Comparison of ENCODE assay signal across 22 mouse cellular contexts in genomic region chr15:79067631-79068030, GRCm38 (mm10). TPM values are rescaled to one million over a fixed set of nuclear protein-coding genes. Genes with fewer than 3 reads are reported as not detected.
DNase-seq lines count a peak whose midpoint lies in the region; ATAC-seq and TF ChIP-seq lines count a peak whose summit lies in the region.
"Had no signal": no experiment of that assay in that cellular context is flagged by ENCODE, and none has a peak within 500 bp of the region (broad histone marks: within the 10 kb centered on the region; RNA-seq: fewer than 3 reads in every experiment).

No protein-coding gene starts in this region.

- TF ChIP-seq CTCF in gastrocnemius, adult 2 months (IDR thresholded peaks at IDR 0.05) = no peak

- H3K4me2 ChIP-seq in liver, embryonic 12.5 days = peak overlapping the region; percentile 52
- H3K4me2 ChIP-seq in stomach, embryonic 15.5 days = no peak overlapping the region
- H3K4me2 ChIP-seq: kidney, embryonic 15.5 days; neural tube, embryonic 15.5 days had no signal

- no peaks in the 10 kb centered on the region for H3K27me3 ChIP-seq in liver, embryonic 12.5 days (replicated peaks)
- H3K27me3 ChIP-seq in stomach, embryonic 15.5 days (replicated peaks) = no peaks in the 10 kb centered on the region
- H3K27me3 ChIP-seq: kidney, embryonic 15.5 days had no signal

- H3K36me3 ChIP-seq in liver, embryonic 12.5 days = no peaks in the 10 kb centered on the region
- no peaks in the 10 kb centered on the region for H3K36me3 ChIP-seq in stomach, embryonic 15.5 days
- H3K36me3 ChIP-seq: kidney, embryonic 15.5 days; neural tube, embryonic 15.5 days had no signal

- 0 out of 2 replicates have a peak overlapping the region, but pooled peaks have one; percentile 35 for H3K9ac ChIP-seq in liver, embryonic 12.5 days
- no peak overlapping the region for H3K9ac ChIP-seq in stomach, embryonic 15.5 days
- H3K9ac ChIP-seq: forebrain, postnatal 0 days; kidney, embryonic 15.5 days; neural tube, embryonic 15.5 days had no signal

- WGBS in liver, embryonic 12.5 days (ENCODE audit: insufficient replicate concordance) = 23% methylated on average over 3 of the region's 3 CpGs
- 45% methylated on average over 3 of the region's 3 CpGs for WGBS in stomach, embryonic 15.5 days

- H3K27ac ChIP-seq in gastrocnemius, adult 2 months = peak overlapping the region; percentile 12; the same call in 1 of the 2 replicates
- peak overlapping the region; percentile 92 for H3K27ac ChIP-seq in liver, embryonic 12.5 days
- peak overlapping the region; percentile 58; the same call in 1 of the 2 replicates for H3K27ac ChIP-seq in stomach, embryonic 15.5 days
- H3K27ac ChIP-seq: kidney, embryonic 15.5 days; layer of hippocampus, adult 2 months; neural tube, embryonic 15.5 days had no signal

- H3K4me3 ChIP-seq in gastrocnemius, adult 2 months = no peak overlapping the region
- H3K4me3 ChIP-seq in liver, embryonic 12.5 days = no peak overlapping the region
- H3K4me3 ChIP-seq in stomach, embryonic 15.5 days (replicated peaks) = no peak overlapping the region
- H3K4me3 ChIP-seq: kidney, embryonic 15.5 days; layer of hippocampus, adult 2 months; neural tube, embryonic 15.5 days had no signal

- no peaks in the 10 kb centered on the region for H3K9me3 ChIP-seq in liver, embryonic 12.5 days (replicated peaks)
- no peaks in the 10 kb centered on the region for H3K9me3 ChIP-seq in stomach, embryonic 15.5 days
- H3K9me3 ChIP-seq: kidney, embryonic 15.5 days; neural tube, embryonic 15.5 days had no signal

- intact Hi-C loops in gastrocnemius, adult 2 months (cut with DNase I) = no loop called here

- peak; percentile 18; the same call in 1 of the 2 replicates for ATAC-seq in erythroblast, adult 5-6 weeks (replicated peaks; ENCODE audit: low FRiP score, poor library complexity, severe bottlenecking)
- peak; percentile 14; the same call in 1 of the 2 replicates for ATAC-seq in liver, embryonic 12.5 days
- no peak for ATAC-seq in stomach, embryonic 15.5 days (ENCODE audit: insufficient read depth, low FRiP score, low read depth)
- ATAC-seq: activated CD4-positive, CD25-positive, alpha-beta regulatory T cell, adult 4 months; forebrain, postnatal 0 days; hindbrain, embryonic 16.5 days had no signal

- no peak for DNase-seq in gastrocnemius, adult 2 months
- DNase-seq in gastrocnemius, postnatal 10 days = no peak
- no peak for DNase-seq in layer of hippocampus, adult 9-10 months (ENCODE audit: low spot score)
- DNase-seq in lung, postnatal 4 days = no peak
- DNase-seq in cerebellum, postnatal 25 days = no peak
- DNase-seq: forebrain, postnatal 0 days; gastrocnemius, postnatal 36 days; lung, adult 2 months; right cerebral cortex, adult 18-20 months; thymus, postnatal 25 days had no signal

- H3K4me1 ChIP-seq in liver, embryonic 12.5 days = peaks cover 63% of the 10 kb centered on the region
- peaks cover 19% of the 10 kb centered on the region for H3K4me1 ChIP-seq in stomach, embryonic 15.5 days

RNA-seq across cellular contexts. Expression of gene Ankrd54, which starts 4.9 kb away (rescaled TPM):
- 1 to 10 TPM; 4.5 to 5.1 TPM for total RNA-seq in gastrocnemius, adult 2 months (2021)
- total RNA-seq in gastrocnemius, postnatal 10 days (2021) = 1 to 10 TPM; 6.1 to 8.6 TPM
- total RNA-seq in erythroblast, adult 5-6 weeks (2015; ENCODE audit: low replicate concordance) = 12.3 and 20.0 TPM in 2 replicates
- total RNA-seq in erythroblast, adult 5-6 weeks (2017; ENCODE audit: low replicate concordance) = 7.5 and 11.4 TPM in 2 replicates
- 58.9 and 61.4 TPM in 2 replicates for polyA plus RNA-seq in liver, embryonic 12.5 days (2016; fragmentation: Nextera tagmentation; extraction: Ambion mirVana)
- 49.7 and 51.8 TPM in 2 replicates for polyA plus RNA-seq in stomach, embryonic 15.5 days (2015; fragmentation: Nextera tagmentation; extraction: Ambion mirVana)

RNA-seq across cellular contexts. Expression of gene Eif3l, which starts 7.3 kb away (rescaled TPM):
- total RNA-seq in gastrocnemius, adult 2 months (2021) = 10 to 100 TPM; 53.6 to 54.0 TPM
- 10 to 100 TPM; 80.0 to 86.2 TPM for total RNA-seq in gastrocnemius, postnatal 10 days (2021)
- total RNA-seq in erythroblast, adult 5-6 weeks (2015; ENCODE audit: low replicate concordance) = 29.4 and 47.6 TPM in 2 replicates
- total RNA-seq in erythroblast, adult 5-6 weeks (2017; ENCODE audit: low replicate concordance) = 51.3 and 56.2 TPM in 2 replicates
- 188 and 201 TPM in 2 replicates for polyA plus RNA-seq in liver, embryonic 12.5 days (2016; fragmentation: Nextera tagmentation; extraction: Ambion mirVana)
- polyA plus RNA-seq in stomach, embryonic 15.5 days (2015; fragmentation: Nextera tagmentation; extraction: Ambion mirVana) = 200 and 222 TPM in 2 replicates

RNA-seq across cellular contexts. Expression of gene Galr3, which starts 25.9 kb away (rescaled TPM):
- not detected for total RNA-seq in gastrocnemius, adult 2 months (2021)
- under 1 TPM; 0.25 to 0.35 TPM for total RNA-seq in gastrocnemius, postnatal 10 days (2021)
- not detected in 2 replicates for total RNA-seq in erythroblast, adult 5-6 weeks (2015; ENCODE audit: low replicate concordance)
- total RNA-seq in erythroblast, adult 5-6 weeks (2017; ENCODE audit: low replicate concordance) = not detected in 2 replicates
- 0.41 and 0.55 TPM in 2 replicates for polyA plus RNA-seq in liver, embryonic 12.5 days (2016; fragmentation: Nextera tagmentation; extraction: Ambion mirVana)
- polyA plus RNA-seq in stomach, embryonic 15.5 days (2015; fragmentation: Nextera tagmentation; extraction: Ambion mirVana) = 0.68 and 0.89 TPM in 2 replicates
- total RNA-seq: gastrocnemius, postnatal 36 days; megakaryocyte, adult 5-6 weeks; monocyte, adult 5-6 weeks had no signal
- polyA plus RNA-seq: activated CD4-positive, CD25-positive, alpha-beta regulatory T cell, adult 4 months; embryonic facial prominence, embryonic 14.5 days; heart, postnatal 0 days had no signal

RNA-seq across cellular contexts. Expression of gene H1f0, which starts 39.4 kb away (rescaled TPM):
- 10 to 100 TPM; 71.8 to 76.8 TPM for total RNA-seq in gastrocnemius, adult 2 months (2021)
- 100 to 1,000 TPM; 193 to 214 TPM for total RNA-seq in gastrocnemius, postnatal 10 days (2021)
- 6.5 and 8.6 TPM in 2 replicates for total RNA-seq in erythroblast, adult 5-6 weeks (2015; ENCODE audit: low replicate concordance)
- 8.2 and 20.5 TPM in 2 replicates for total RNA-seq in erythroblast, adult 5-6 weeks (2017; ENCODE audit: low replicate concordance)
- polyA plus RNA-seq in liver, embryonic 12.5 days (2016; fragmentation: Nextera tagmentation; extraction: Ambion mirVana) = 114 and 122 TPM in 2 replicates
- polyA plus RNA-seq in stomach, embryonic 15.5 days (2015; fragmentation: Nextera tagmentation; extraction: Ambion mirVana) = 546 and 587 TPM in 2 replicates

RNA-seq across cellular contexts. Expression of gene Micall1, which starts 41.1 kb away (rescaled TPM):
- total RNA-seq in gastrocnemius, adult 2 months (2021) = 10 to 100 TPM; 11.2 to 14.5 TPM
- 10 to 100 TPM; 17.4 to 20.4 TPM for total RNA-seq in gastrocnemius, postnatal 10 days (2021)
- 0.77 and 1.9 TPM in 2 replicates for total RNA-seq in erythroblast, adult 5-6 weeks (2015; ENCODE audit: low replicate concordance)
- 0.68 and 0.98 TPM in 2 replicates for total RNA-seq in erythroblast, adult 5-6 weeks (2017; ENCODE audit: low replicate concordance)
- polyA plus RNA-seq in liver, embryonic 12.5 days (2016; fragmentation: Nextera tagmentation; extraction: Ambion mirVana) = 3.0 and 3.2 TPM in 2 replicates
- 11.5 and 11.9 TPM in 2 replicates for polyA plus RNA-seq in stomach, embryonic 15.5 days (2015; fragmentation: Nextera tagmentation; extraction: Ambion mirVana)

Comparison
In these comparisons a context has a peak if more than half of its experiments do, and no peak if none do; other contexts are left out.
1. H3K27ac ChIP-seq: peak in every context shown above with its lines; median percentile 92 in liver, embryonic 12.5 days; 58 in stomach, embryonic 15.5 days; 12 in gastrocnemius, adult 2 months.